In the genomic region with DNA sequence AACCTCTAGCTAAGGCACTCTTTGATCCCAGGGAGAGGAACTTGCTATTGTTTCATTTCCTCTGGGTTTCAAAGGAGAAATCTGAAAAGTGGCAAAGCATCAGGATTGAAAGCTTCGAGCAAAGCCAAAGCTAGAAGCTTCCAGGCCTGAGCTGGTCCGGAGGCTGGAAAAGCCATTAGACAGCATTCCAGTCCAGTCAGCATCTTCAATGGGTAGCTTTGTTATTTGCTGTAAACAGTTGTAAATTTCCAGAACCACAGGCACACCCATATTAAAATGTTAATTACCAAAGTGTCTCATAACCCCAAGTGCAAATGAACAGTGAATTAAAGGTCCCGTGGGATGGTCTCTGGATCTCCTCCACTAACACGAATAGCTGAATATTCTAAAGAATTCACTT, we compare ENCODE assay signal across 14 mouse cellular contexts. TPM values are rescaled to one million over a fixed set of nuclear protein-coding genes. Genes with fewer than 3 reads are reported as not detected.
DNase-seq lines count a peak whose midpoint lies in the region; ATAC-seq lines count a peak whose summit lies in the region.
"Had no signal": no experiment of that assay in that cellular context is flagged by ENCODE, and none has a peak within 500 bp of the region (broad histone marks: within the 10 kb centered on the region; RNA-seq: fewer than 3 reads in every experiment).

No protein-coding gene starts in this region.

- DNase-seq in heart, postnatal 25 days (ENCODE audit: low spot score) = no peak
- DNase-seq in ES-CJ7 (ENCODE audit: low read depth, low spot score) = peak; percentile 39
- no peak for DNase-seq in retina, postnatal 1 day
- no peak for DNase-seq in left cerebral cortex, adult 9 months (ENCODE audit: low spot score in 2 of 2)
- DNase-seq in natural killer cell, adult 2 months (ENCODE audit: low spot score in 2 of 2) = no peak
- DNase-seq: adrenal gland, postnatal 14 days; cerebellum, postnatal 14 days; liver, embryonic 13.5 days; right cerebral cortex, postnatal 25 days; thymus, postnatal 25 days had no signal

- no peak for ATAC-seq in heart, embryonic 13.5 days (ENCODE audit: extremely low read depth, insufficient number of reproducible peaks, low FRiP score, low TSS enrichment)
- ATAC-seq in forebrain, embryonic 15.5 days (replicated peaks) = no peak
- no peak for ATAC-seq in limb, embryonic 15.5 days (ENCODE audit: insufficient number of reproducible peaks, low FRiP score, low TSS enrichment, low read depth)
- ATAC-seq: intestine, embryonic 15.5 days had no signal

- H3K9ac ChIP-seq in heart, embryonic 13.5 days = peak overlapping the region; percentile 44
- H3K9ac ChIP-seq in forebrain, embryonic 15.5 days (replicated peaks) = no peak overlapping the region
- H3K9ac ChIP-seq in limb, embryonic 15.5 days = no peak overlapping the region
- H3K9ac ChIP-seq: intestine, embryonic 15.5 days; liver, embryonic 13.5 days had no signal

- H3K4me3 ChIP-seq in heart, embryonic 13.5 days = no peak overlapping the region
- no peak overlapping the region for H3K4me3 ChIP-seq in forebrain, embryonic 15.5 days
- no peak overlapping the region for H3K4me3 ChIP-seq in limb, embryonic 15.5 days
- H3K4me3 ChIP-seq: intestine, embryonic 15.5 days; liver, embryonic 13.5 days had no signal

- H3K27me3 ChIP-seq in heart, embryonic 13.5 days (replicated peaks) = no peaks in the 10 kb centered on the region
- no peaks in the 10 kb centered on the region for H3K27me3 ChIP-seq in forebrain, embryonic 15.5 days
- no peaks in the 10 kb centered on the region for H3K27me3 ChIP-seq in limb, embryonic 15.5 days
- H3K27me3 ChIP-seq: intestine, embryonic 15.5 days; liver, embryonic 13.5 days had no signal

- intact Hi-C loops in heart, postnatal 25 days (cut with DNase I) = loop anchor here (10.0 kb wide), 1 partner anchor 242 kb away; no protein-coding TSS in a partner anchor

- no peaks in the 10 kb centered on the region for H3K9me3 ChIP-seq in heart, embryonic 13.5 days
- H3K9me3 ChIP-seq in forebrain, embryonic 15.5 days = no peaks in the 10 kb centered on the region
- H3K9me3 ChIP-seq in limb, embryonic 15.5 days = no peaks in the 10 kb centered on the region
- H3K9me3 ChIP-seq: intestine, embryonic 15.5 days; liver, embryonic 13.5 days had no signal

- WGBS in heart, embryonic 13.5 days = 74% methylated on average over 4 of the region's 4 CpGs
- 20% methylated on average over 4 of the region's 4 CpGs for WGBS in forebrain, embryonic 15.5 days
- 27% methylated on average over 4 of the region's 4 CpGs for WGBS in limb, embryonic 15.5 days

- H3K27ac ChIP-seq in heart, embryonic 13.5 days (replicated peaks) = peak overlapping the region; percentile 28; the same call in 1 of the 2 replicates
- peak overlapping the region; percentile 77 for H3K27ac ChIP-seq in forebrain, embryonic 15.5 days (replicated peaks)
- peak overlapping the region; percentile 78 for H3K27ac ChIP-seq in limb, embryonic 15.5 days
- H3K27ac ChIP-seq: liver, embryonic 13.5 days had no signal

- H3K36me3 ChIP-seq in heart, embryonic 13.5 days = peaks cover 37% of the 10 kb centered on the region
- peaks cover 8% of the 10 kb centered on the region; the same call in 1 of the 2 replicates for H3K36me3 ChIP-seq in forebrain, embryonic 15.5 days
- peaks cover 14% of the 10 kb centered on the region for H3K36me3 ChIP-seq in limb, embryonic 15.5 days
- H3K36me3 ChIP-seq: intestine, embryonic 15.5 days had no signal

- H3K4me2 ChIP-seq in heart, embryonic 13.5 days = no peak overlapping the region
- H3K4me2 ChIP-seq in forebrain, embryonic 15.5 days (replicated peaks) = no peak overlapping the region
- no peak overlapping the region for H3K4me2 ChIP-seq in limb, embryonic 15.5 days
- H3K4me2 ChIP-seq: intestine, embryonic 15.5 days; liver, embryonic 13.5 days had no signal

- H3K4me1 ChIP-seq in heart, embryonic 13.5 days = peaks cover 99% of the 10 kb centered on the region
- peaks cover 56% of the 10 kb centered on the region for H3K4me1 ChIP-seq in forebrain, embryonic 15.5 days
- H3K4me1 ChIP-seq in limb, embryonic 15.5 days = peaks cover 51% of the 10 kb centered on the region

RNA-seq across cellular contexts. Expression of a gene that starts 21.2 kb away (rescaled TPM):
- 61.7 and 64.4 TPM in 2 replicates for polyA plus RNA-seq in heart, embryonic 13.5 days (2015; fragmentation: Nextera tagmentation; extraction: Ambion mirVana)
- total RNA-seq in heart, postnatal 25 days (2021) = 10 to 100 TPM; 40.0 to 52.3 TPM
- 198 and 206 TPM in 2 replicates for polyA plus RNA-seq in forebrain, embryonic 15.5 days (2015; fragmentation: Nextera tagmentation; extraction: Ambion mirVana)
- polyA plus RNA-seq in limb, embryonic 15.5 days (2015; fragmentation: Nextera tagmentation; extraction: Ambion mirVana) = 105 and 109 TPM in 2 replicates

Comparison
In these comparisons a context has a peak if more than half of its experiments do, and no peak if none do; other contexts are left out.
1. H3K27ac ChIP-seq: peak in every context shown above with its lines; median percentile 78 in limb, embryonic 15.5 days; 77 in forebrain, embryonic 15.5 days; 28 in heart, embryonic 13.5 days.